Mouse (Mus musculus) kidney, adult 18-20 months (tissue): Measurements from ENCODE around the gene Cep295nl.

Source experiments
- DNase-seq: peaks from one replicate; pipeline ENCODE4 v3.0.0; 2021

Cep295nl gene

DNA sequence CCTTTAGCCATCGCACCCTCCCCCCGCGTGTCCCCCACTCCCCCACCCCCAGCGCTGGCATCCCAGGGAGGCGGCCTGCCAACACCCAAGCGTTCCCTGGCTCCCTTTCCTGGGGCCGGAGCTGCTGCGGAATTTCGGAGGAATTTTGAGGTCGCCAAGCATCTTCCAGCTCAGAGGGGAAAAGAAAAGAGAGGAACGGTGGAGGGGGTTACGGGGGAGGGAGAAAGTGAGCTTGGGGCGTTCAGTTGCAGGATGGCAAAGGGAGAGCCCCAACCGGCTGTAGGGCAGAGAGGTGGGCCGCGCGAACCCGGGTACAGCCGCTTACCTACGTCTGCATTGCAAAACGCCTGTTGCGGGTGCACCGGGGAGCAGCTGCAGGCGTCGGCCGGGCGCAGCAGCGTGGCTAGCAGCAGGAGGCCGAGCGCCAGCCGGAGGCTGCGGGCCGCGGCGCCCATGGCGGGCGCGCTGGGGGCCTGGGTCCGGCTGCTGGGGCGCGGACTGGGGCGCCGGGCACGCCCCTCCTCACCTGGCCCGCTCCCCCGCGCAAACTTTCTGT lies 12.4 kb upstream of the Cep295nl start:
- no peak for DNase-seq

DNA sequence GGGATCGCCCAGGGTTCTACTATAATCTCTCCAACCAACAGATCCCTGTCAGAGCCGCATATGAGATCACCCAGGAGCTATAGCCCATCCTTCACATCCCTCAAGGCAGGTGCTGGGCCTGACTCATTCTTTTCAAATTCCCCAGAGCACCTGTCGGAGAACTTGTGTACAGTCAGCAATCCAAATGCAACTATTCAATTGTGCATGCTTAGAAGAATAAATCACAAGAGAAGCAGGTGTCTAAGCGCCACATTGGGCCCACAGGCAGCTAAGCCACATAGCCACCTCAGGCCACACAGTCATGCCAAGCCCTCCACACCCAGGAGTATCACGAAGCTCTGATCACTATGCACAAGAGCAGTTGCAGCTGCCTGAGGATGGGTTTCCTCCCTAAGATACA lies 7.2 kb upstream of the Cep295nl start:
- DNase-seq, result no peak

DNA sequence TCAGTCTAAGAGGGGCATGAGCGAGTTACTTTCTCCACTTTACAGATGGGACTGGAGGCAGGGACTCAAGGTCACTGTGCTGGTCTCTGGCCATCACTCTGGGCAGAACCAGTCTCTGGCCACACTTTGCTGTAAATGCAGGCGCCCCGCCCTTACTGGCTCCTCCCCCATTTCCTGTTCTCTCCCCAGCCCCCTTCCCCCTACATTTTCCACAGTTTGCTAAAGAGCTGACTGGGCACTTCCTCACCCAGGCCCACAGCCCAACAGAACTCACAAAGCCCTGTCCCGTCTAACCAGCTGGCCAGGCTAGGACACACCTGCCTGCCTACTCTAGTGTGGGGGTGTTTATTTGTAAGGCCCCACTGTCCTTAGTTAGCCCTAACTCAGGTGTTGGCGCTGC lies 6.6 kb upstream of the Cep295nl start:
- DNase-seq, result peak; percentile 36

DNA sequence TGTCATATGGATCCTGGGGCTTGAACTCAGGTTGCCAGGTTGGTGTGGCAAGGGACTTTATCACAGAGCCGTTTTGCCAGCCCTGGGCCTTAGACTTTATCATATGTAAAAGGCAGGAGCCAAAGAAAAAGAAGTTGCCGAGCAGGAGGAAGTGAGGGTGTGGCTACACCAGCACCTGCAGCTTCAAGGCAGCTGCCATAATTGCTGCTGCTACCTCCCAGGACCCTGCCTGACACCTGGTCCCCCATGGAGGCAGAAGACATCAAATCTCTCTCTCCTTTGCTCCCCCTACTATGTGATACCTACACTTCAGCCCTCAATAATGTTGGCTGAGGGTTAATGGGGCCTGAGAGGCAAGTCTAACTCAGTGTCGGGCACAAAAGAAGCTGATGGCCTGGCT lies 6.1 kb upstream of the Cep295nl start:
- no peak for DNase-seq

DNA sequence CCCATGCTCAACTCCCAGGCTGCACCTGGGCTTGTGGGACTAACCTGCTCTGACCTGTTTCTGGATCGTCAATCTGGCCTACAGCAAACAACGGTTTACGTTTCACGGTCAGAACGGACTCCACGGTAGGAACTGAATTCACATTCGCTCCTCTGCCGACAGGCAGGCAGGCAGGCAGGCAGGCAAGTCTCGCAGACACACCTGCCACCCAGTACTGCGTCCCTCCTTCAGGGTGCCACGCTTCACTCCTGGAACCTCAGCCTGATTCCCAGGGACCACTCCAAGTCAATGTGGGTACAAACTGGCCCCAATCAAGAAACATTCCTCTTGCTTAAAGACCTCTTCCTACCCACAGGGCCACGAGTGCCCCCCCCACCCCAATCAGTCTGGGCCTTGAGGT lies 5.6 kb upstream of the Cep295nl start:
- no peak for DNase-seq

DNA sequence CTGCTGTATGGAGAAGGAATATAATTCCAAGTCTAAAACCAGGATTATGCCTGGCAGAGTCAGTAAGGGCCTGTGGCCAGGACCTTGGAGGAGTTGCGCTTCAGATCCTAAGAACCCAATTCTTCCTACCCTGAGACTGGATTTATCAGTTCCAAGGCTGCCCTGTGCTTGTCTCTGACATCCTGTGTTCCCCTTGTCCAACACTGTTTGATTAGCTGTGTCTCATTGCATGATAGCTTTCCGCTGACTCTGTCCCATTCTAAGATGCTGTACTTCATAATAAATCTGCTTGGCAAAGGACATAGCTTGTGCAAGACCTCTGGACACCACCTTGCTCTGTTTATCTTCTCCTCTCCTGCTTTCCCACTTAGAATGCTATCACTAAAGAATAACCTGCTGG lies 5.1 kb upstream of the Cep295nl start:
- DNase-seq, result no peak

DNA sequence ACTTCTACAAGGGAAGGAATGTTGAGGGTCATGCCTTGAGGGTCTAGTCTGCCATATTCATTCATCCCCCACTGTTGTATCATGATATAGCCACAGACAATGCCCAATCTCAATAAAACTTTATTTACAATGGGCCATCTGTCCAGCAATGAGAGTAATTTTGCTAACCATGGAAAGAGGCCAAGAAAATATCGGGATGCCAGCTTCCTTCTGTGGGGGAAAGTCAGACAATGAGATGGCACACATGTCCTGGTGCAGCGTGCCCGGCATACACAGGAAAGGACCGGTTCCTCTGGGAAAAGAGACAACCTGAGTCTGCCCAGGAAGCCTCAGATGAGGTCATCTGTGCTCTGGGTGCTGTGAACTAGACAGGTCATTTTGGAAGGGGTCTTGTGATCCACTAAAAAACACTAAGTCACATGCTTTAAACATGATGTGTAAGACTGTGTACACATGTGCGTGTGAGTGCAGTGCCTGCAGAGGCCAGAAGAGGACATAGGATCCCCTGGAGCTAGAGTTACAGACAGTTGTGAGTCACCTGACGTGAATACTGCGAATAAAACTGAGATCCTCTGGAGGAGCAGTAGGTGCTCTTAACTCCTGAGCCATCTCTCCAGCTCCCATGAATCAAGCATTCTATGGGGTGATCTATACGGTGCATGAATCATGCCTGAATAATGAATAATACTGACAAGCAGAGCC lies 4.2 kb upstream of the Cep295nl start:
- no peak for DNase-seq

DNA sequence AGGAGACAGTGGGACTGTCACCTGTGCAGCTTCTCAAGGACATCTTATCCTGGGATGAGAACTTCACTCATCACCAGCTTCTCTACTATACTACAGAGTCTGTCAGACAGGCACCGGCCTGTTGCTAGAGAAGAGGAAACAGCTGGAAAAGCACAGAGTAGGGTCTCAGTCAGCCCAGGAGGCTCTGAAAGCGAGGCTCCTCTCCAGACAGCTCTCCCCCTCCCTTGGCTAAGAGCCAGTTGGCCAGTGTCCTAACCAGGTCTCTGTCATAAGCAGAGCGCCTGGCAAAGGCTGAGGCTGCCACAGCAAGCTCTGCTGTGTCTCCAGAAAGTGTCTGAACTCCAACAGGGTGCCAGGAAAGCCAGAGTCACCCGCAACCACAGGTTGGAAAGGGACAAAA lies 3.4 kb upstream of the Cep295nl start:
- DNase-seq, result no peak

DNA sequence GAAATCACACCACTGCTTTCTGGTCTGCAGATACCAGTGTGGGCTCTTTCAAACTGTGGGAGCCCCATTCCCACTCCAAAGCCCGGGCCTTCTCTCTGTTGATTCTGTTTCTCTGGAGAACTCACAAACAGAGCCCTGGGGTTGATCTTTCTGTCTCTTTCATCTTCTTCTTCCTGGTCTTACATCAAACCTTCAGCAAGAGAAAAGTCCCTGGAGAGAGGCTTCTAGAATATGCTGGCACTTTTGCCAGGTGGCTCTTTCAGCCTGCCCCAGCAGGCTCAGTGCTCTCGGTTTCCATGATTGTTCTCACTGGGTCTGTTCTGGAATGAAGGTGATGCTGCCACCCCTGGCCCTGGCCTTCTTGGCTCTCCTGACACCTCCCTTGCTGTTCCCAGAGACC lies 1.3 kb upstream of the Cep295nl start:
- DNase-seq, result no peak

DNA sequence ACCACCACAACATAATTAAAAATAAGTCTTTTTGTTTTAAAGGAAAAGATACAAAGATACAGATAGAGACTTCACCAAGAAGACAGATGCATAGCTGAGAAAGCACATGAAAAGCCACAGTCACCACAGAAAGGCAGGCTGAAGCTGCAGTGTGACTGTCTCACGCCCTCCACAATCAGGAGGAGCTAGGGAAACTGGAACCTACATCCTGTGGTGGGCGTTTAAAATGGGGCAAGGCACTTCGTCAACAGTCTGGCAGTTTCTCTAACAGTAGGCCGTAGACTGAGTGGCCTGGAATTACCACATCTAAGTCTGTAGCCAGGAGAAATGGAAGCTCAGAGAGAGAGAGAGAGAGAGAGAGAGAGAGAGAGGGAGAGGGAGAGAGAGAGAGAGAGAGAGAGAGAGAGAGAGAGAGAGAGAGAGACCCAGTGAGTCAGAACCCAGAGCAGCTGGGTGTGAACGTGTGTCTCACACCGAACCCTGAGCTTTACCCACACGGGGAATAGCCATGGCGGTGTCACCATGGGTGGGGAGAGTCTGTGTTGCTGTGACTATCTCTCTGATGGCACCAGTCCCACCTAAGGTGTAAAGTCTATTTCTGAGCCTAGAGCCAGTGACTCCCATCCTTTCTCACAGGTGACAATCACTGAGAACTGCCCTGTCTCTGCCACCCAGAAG lies 4.7 kb downstream of the Cep295nl start:
- DNase-seq, result no peak

DNA sequence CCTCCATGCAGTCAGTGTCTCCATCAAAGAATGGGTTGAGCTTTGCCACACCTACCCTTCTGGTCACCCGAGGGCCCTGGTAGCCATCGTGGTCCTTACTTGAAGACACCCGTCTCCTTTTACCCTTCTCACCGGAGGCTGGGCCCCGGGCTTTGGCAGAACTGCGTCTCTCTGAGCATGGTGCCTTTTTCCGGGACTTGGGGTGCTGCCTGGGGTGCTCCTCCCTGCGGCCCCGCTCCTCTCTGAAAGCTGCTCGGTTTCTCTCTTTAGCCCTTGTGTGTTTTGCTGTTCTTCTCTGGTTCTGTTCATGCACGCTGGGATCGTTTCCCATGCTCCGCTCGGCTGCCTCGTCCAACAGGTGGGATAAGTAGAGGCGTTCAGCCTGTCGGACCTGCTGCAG lies 8.9 kb downstream of the Cep295nl start:
- no peak for DNase-seq

DNA sequence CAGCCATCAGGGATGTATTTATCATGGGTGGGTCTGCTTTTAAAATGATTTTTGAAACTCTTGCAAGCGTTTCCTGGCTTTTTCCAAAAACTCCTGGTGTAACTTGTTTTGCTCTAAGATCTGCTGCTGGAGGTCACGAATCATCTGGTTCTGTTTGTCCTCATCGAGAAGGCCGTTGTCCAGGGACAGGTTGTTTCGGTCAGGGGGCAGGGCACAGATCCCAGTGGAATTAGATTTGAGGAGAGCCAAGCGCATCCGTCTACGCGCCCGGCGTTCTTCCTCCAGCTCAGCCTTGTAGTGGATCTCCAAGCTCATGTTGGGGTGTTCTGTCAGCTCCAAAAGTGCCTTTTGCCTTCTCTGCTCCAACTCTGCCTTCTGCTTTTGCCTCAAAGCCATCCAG lies 9.9 kb downstream of the Cep295nl start:
- DNase-seq, result peak; percentile 34

DNA sequence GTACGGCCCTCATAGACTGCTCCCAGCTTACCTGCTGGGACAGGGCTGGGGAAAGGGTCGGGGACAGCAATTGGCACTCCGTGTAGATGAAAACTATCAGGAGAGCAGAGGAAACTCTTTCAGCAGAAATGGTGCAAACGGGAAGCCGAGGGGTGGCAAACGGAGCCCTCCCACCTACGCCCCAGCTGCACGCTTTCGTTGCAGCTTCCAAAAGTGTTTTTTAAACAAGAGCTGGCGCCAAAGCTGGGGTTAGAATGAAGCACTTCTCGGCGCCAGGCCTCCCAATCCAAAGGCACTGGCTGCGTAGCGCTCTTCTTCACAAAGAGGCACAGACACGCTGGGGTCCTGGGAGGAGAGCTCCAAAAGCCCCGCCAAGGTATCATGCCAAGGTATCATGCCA lies 11.5 kb downstream of the Cep295nl start:
- no peak for DNase-seq

DNA sequence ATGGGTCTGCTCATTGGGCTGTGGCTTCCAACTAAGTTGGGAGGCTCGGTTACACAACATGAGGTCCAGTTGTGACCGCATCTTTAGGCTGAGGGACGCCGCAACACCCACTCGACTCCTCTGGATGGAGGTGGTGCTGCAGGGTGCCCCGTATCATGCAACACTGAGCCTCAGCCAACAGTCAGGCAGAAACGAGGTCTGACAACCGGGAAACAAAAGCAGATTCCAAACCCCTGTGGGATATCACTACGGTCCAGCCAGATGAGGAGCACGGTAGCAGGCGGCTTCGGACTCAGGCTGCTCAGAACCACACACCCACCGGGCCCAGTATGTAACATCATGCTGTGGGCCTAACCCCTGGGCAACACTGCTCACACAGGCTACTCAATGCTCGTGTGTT lies 11.9 kb downstream of the Cep295nl start:
- no peak for DNase-seq

DNA sequence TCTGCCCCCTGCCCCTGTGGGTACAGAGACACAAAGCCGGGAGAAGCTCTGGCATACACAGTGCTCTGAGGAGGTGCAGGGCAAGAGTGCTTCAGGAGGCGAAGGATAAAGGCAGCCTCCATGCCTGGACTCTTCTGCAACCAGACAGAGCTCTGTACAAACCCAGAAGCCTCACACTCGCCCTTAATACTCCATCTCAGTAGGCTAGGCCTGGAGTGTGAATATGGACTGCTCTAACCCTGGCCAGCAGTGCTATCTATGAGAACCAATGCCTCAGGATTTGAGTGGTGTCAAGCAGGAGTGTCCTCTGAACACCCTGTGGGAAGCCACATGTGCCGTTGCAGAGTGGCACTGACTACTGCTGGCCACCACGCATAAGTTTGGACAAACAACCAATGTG lies 13.4 kb downstream of the Cep295nl start:
- no peak for DNase-seq

DNA sequence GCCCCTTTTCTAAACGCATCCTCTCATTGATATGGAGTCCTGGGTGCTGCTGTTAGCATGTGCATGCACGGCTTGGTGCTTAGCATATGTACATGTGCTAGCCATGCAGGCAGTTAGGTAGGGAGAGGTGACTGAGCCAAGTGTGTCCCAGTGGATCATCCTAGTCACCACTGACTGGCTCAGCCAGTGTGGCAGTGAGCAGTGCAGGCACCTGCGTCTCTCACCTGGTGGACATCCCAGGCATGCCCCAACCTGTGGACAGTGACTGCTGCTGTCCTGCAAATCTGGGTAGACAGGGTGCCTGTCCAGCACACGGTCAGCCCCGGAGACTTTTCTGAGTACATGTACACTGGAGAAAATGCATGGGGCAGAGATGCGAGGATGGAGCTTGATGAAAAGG lies 13.8 kb downstream of the Cep295nl start:
- DNase-seq, result no peak

DNA sequence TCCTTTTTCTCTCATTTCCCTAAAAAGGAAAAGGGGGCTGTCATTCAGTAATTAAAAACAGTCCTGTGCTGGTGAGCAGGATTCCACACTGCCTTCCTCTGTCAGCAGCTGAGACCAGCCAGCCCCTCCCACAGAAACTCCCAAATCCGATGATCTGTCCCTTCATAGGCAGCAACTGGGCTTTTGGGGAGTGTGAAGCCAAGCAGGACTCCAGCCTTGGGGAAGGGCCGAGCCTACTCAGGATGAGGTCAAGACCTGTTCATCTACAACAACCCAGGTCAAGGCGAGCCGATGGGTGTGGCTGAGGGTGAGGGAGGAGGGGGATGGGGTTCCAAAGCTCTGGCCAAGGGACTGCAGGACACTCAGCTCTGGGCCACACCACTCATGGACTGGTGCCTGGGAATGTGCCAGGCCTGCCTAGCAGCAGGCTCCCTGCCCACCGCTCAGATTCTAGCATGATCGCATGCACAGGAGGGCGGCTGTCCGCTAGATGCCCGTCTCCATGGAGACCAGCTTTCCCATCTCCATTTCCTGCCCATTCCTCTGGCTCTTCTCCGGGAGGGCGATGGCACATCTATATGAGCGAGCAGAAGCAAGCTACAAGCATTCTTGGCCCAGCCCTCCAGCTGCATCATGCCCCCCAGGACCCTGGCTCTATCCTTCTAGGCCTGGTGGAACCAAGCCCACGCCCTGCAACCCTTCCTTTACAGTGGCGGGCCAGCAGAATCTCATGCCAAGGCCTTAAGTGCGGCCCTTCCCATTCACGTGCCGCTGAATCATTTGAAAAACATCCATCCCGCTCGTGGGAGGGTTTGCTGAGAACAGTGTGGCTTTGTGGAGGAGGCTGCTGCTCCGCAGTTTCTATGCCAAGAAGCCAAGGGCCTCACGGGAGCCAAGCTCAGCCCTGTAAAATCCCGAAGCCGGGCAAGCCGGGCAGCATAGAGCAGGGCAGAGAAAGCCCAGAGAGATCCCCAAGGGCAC lies 15.0 kb downstream of the Cep295nl start:
- peak; percentile 17 for DNase-seq

DNA sequence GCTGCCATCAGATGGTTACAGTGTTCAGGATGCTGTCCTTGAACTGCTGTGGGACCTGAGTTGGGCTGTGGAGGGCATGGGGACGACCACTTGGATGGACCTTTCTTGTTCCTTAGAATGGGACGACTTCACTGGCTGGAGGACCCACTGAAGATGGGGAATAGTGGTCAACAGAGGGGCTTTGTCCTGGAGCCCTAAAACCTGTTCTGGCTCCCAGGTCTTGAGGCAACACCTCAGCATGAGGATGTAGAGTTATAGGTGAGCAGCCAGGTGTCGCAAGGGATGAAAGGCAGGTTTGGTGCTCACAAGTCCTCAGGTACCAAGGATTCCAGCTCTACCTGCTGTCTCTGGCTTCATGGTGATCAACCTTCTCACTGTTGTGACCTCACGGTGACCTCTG lies 15.8 kb downstream of the Cep295nl start:
- DNase-seq, result no peak

DNA sequence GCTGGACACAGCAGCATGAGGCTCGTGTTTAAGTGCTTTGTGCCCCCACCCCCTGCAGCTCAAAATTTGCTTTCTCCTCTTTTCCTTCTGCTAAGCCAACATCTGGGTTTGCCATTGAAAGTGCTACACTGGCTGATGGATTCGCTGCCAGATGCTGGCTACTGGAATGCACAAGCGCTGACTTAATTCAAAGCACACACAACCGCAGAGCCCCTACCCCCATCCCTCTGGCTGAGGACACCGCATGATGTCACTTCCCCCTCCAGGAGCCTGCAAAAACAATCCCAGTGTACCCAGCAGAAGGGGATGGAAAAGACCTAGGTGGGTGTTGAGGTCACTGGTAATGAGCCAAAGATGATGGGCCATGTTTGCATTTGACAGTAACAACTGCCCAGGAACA lies 17.8 kb downstream of the Cep295nl start:
- no peak for DNase-seq

DNA sequence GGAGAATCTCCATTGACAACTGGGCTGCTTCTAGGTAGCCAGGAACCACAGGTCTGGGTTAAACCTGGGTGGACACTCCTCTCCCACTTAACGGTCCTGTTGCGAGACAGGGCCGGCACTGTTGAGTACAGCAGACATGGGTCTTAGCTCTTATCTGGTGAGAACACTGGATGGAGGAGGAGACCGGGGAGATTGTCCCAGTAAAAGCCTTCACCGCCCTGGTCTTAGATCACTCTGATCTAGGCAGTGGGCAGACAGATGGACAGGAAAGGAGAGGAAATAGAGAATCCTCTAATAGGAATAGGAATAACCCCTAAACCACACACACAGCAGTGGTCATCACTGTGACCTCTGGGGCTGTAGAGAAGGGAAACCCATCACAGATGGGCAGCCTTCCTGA lies 18.3 kb downstream of the Cep295nl start:
- no peak for DNase-seq

DNA sequence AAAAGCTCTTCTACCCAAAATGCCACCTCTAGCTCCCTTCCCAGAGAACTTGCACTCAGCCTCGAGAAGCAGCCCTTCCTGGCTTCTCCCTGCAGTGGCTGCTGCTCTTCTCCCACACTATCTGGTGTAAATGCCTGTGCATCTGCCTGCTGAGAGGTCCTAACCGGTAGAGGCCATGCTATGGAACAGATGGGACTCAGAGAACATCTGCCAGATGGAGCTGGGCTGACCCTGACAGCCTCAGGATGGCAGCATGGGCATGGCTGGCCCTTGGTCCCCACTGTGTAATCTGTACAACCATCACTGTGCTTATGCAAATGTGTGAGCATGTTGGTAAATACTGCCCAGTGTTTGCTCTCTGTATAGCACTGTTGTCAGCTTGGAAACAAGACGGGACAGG lies 19.7 kb downstream of the Cep295nl start:
- DNase-seq, result no peak

DNA sequence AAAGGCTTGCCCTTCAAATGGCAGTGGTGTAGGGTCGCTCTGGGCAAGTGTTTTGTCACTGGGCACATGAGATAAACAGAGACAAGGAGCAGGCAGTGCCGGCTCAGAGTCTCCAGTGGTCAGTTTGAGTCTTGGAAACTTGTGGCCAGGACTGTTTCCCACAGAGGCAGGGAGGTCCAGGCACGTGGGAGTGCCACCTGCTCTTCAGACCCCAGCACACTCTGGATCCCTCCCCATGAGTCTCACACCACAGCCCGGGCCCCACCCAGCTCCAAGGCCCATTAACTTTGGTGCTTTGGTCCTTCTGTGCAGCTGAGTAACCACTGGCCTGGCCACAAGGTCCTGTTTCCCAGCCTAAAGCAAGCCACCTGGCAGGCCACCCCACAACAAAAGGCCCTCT lies 20.3 kb downstream of the Cep295nl start:
- DNase-seq, result no peak

DNA sequence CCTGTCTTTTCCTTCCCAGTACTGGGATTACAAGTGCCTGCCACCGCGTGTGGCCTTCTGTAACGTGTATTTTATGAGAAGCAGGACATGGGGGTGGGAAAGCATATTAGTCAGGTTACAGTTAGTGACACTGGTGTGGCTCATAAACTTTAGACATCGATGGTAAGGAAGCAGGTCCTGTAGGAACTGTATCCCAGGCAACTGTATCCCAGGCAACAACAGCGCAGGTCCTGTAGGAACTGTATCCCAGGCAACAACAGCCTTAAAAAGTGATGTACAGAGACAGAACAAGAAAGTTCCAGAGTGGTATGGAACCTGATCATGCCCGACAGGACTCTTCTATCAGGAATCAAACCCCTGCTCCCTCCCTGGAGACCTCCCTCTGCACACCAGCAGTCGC lies 20.8 kb downstream of the Cep295nl start:
- no peak for DNase-seq

DNA sequence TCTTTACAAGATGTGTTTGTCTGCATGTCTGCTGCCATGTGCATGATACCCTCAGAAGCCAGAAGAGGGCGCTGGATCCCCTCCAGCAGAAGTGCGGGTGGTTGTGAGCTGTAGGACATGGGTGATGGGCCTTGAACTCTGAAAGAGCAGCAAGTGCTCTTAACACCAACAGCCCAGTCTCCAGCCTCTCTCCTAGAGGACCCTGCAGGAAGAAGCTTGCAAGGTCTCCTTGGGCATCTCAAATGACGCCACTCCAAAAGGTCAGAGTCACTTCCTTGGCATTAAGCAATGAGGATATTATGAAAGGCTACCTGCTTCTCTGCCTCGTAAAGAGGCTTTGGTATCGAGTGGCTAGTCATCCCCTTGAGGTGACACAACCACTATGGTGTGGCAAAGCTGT lies 23.6 kb downstream of the Cep295nl start:
- DNase-seq, result peak; percentile 17
